Mouse (Mus musculus) stomach, embryonic 15.5 days (tissue): ENCODE data around the gene Gm525. TPM values are rescaled to one million over a fixed set of nuclear protein-coding genes. Genes with fewer than 3 reads are reported as not detected.
"Not testable (repeated sequence)": the region's sequence is repeated elsewhere in the genome, so short reads cannot be mapped to it uniquely, and the experiment has no call there.

Experiments
- ATAC-seq: fragments of 200-750 bp; cut with Nextera tagmentation; 2 replicates; pipeline ENCODE4 v1.8.0; 2017; ENCODE audit warnings: low read depth, moderate number of reproducible peaks, moderate TSS enrichment; ENCODE audit not compliant: insufficient read depth, low FRiP score
- H3K27ac ChIP-seq: fragments of 300-500 bp; sonication (generic); 2 replicates; pipeline ENCODE4 v1.5.1; 2015; ENCODE audit warnings: mild to moderate bottlenecking, inconsistent platforms
- H3K27me3 ChIP-seq: fragments of 300-500 bp; sonication (generic); replicated peaks from 2 replicates; pipeline ENCODE4 v1.6.1; 2015; ENCODE audit warnings: inconsistent platforms
- H3K36me3 ChIP-seq: fragments of 300-500 bp; sonication (generic); 2 replicates; pipeline ENCODE4 v1.6.1; 2015; ENCODE audit warnings: inconsistent platforms
- H3K4me1 ChIP-seq: fragments of 300-500 bp; sonication (generic); 2 replicates; pipeline ENCODE4 v1.6.1; 2015; ENCODE audit warnings: inconsistent platforms
- H3K4me2 ChIP-seq: fragments of 300-500 bp; sonication (generic); 2 replicates; pipeline ENCODE4 v1.6.1; 2015; ENCODE audit warnings: mild to moderate bottlenecking, inconsistent platforms
- H3K4me3 ChIP-seq: fragments of 300-500 bp; sonication (generic); replicated peaks from 2 replicates; pipeline ENCODE4 v1.5.1; 2015; ENCODE audit warnings: inconsistent platforms
- H3K9ac ChIP-seq: fragments of 300-500 bp; sonication (generic); 2 replicates; pipeline ENCODE4 v1.6.1; 2015; ENCODE audit warnings: inconsistent platforms
- H3K9me3 ChIP-seq: fragments of 300-500 bp; sonication (generic); 2 replicates; pipeline ENCODE4 v1.6.1; 2016; ENCODE audit warnings: inconsistent platforms
- WGBS: fragments of 180-500 bp; shearing (Covaris S2); methylation state at CpG from one replicate; pipeline ENCODE4 v1.1.7; 2015; 5-methylcytosine and 5-hydroxymethylcytosine counted together
- polyA plus RNA-seq: library from polyadenylated mRNA; unstranded; fragments of >200 nt; fragmentation: Nextera tagmentation; extraction: Ambion mirVana; gene quantifications from 2 replicates; pipeline ENCODE4 v1.2.1, GENCODE M21; 2015

The Gm525 gene
- polyA plus RNA-seq, 1 experiment from 2014 or later: 2.1 TPM

GRCm38 (mm10) chr11:89041073-89041472 lies 32.6 kb upstream of the Gm525 start:
- ATAC-seq, H3K27ac ChIP-seq, H3K9ac ChIP-seq, H3K9me3 ChIP-seq, H3K27me3 ChIP-seq, H3K4me3 ChIP-seq, H3K4me2 ChIP-seq, H3K4me1 ChIP-seq: not testable (repeated sequence)
- 88% methylated on average over 6 of the region's 7 CpGs for WGBS
- H3K36me3 ChIP-seq: peaks cover 22% of the 10 kb centered on the region

DNA sequence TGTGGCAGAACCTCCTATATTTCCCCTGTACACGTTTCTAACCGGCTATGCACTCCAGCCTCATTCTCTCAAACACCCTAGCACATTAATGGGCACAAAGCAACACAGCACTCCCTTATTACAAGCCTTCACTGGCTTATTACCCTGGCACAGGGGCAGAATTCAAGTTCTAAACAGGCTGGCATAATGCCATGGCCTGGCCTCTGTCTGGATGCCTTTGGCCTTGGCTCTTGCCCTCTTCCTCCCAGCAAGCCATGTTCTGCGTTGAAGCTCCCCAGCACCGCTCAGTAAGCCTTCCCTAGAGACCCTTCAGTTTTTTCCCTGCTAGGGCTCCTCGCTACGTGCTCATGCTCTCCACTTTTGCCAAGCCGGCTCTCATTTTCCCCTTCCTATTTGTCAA lies 30.6 kb upstream of the Gm525 start:
- no peak for ATAC-seq

DNA sequence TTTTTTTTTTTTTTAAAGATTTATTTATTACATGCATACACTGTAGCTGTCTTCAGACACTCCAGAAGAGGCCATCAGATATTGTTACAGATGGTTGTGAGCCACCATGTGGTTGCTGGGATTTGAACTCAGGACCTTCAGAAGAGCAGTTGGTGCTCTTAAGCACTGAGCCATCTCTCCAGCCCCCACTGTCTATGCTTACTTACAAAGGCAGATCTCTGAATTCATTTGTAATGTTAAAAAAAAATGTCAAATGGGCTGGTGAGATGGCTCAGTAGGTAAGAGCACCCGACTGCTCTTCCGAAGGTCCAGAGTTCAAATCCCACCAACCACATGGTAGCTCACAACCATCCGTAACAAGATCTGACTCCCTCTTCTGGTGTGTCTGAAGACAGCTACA lies 28.1 kb upstream of the Gm525 start:
- H3K27ac ChIP-seq, H3K9ac ChIP-seq, H3K27me3 ChIP-seq, H3K4me1 ChIP-seq, H3K4me3 ChIP-seq, H3K9me3 ChIP-seq, ATAC-seq, H3K4me2 ChIP-seq: not testable (repeated sequence)
- H3K36me3 ChIP-seq: peaks cover 28% of the 10 kb centered on the region
- WGBS: 95% methylated on average over 3 of the region's 3 CpGs

More for the DNA sequence above, 30.6 kb upstream of the Gm525 start:
- no peaks in the 10 kb centered on the region for H3K4me1 ChIP-seq
- 86% methylated on average over 7 of the region's 7 CpGs for WGBS
- no peak overlapping the region for H3K9ac ChIP-seq
- H3K9me3 ChIP-seq: no peaks in the 10 kb centered on the region
- H3K4me2 ChIP-seq: no peak overlapping the region
- no peak overlapping the region for H3K27ac ChIP-seq
- peaks cover 29% of the 10 kb centered on the region for H3K36me3 ChIP-seq
- no peak overlapping the region for H3K4me3 ChIP-seq
- no peaks in the 10 kb centered on the region for H3K27me3 ChIP-seq

DNA sequence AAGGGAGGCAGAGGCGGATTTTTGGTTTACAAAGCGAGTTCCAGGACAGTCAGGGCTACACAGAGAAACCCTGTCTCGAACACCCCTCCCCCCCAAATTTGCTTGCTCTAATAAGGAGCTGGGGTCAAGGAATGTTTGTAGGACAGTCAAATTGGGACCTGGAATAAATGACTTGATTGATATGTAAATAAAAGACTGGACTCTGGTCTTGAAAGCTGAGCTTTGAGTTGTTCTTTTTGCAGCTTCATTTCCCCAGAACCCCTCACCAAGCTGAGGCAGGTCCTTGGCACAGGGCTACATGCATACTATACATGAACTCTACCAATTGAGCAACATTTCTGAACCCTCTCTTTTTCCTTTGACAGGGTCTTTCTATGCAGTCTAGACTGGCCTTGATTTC lies 27.6 kb upstream of the Gm525 start:
- H3K36me3 ChIP-seq: peaks cover 26% of the 10 kb centered on the region
- ATAC-seq: no peak
- no peaks in the 10 kb centered on the region for H3K4me1 ChIP-seq
- H3K4me2 ChIP-seq: no peak overlapping the region
- H3K9me3 ChIP-seq: no peaks in the 10 kb centered on the region
- H3K27me3 ChIP-seq: no peaks in the 10 kb centered on the region
- WGBS: 86% methylated on average over 3 of the region's 3 CpGs
- no peak overlapping the region for H3K27ac ChIP-seq
- no peak overlapping the region for H3K4me3 ChIP-seq
- H3K9ac ChIP-seq: no peak overlapping the region

GRCm38 (mm10) chr11:89051767-89052166 lies 21.9 kb upstream of the Gm525 start:
- Histone ChIP-seq H3K9ac (no peak overlapping the region), H3K4me3 (no peak overlapping the region), H3K9me3 (no peaks in the 10 kb centered on the region), H3K27ac (no peak overlapping the region), H3K4me2 (no peak overlapping the region), H3K36me3 (peaks cover 7% of the 10 kb centered on the region; the same call in 1 of the 2 replicates), H3K27me3 (no peaks in the 10 kb centered on the region), H3K4me1 (no peaks in the 10 kb centered on the region; the same call in 1 of the 2 replicates)
- WGBS: 81% methylated on average over 6 of the region's 6 CpGs
- no peak for ATAC-seq

- Histone ChIP-seq H3K27me3 (no peaks in the 10 kb centered on the region), H3K36me3 (no peaks in the 10 kb centered on the region), H3K9me3 (no peaks in the 10 kb centered on the region), H3K4me3 (no peak overlapping the region), H3K27ac (no peak overlapping the region), H3K9ac (no peak overlapping the region), H3K4me2 (no peak overlapping the region), H3K4me1 (peaks cover 13% of the 10 kb centered on the region)
- ATAC-seq: no peak
- 66% methylated on average over 13 of the region's 13 CpGs for WGBS
These were observed 17.5 kb upstream of the Gm525 start for GRCm38 (mm10) chr11:89055931-89056690.

- Histone ChIP-seq H3K27ac (no peak overlapping the region), H3K9ac (no peak overlapping the region), H3K4me1 (peaks cover 13% of the 10 kb centered on the region), H3K4me2 (peak overlapping the region; percentile 93), H3K4me3 (peak overlapping the region; percentile 80; the same call in 1 of the 2 replicates), H3K9me3 (no peaks in the 10 kb centered on the region), H3K27me3 (no peaks in the 10 kb centered on the region), H3K36me3 (no peaks in the 10 kb centered on the region)
- no peak for ATAC-seq
- 70% methylated on average over 11 of the region's 11 CpGs for WGBS
These were observed 14.9 kb upstream of the Gm525 start for GRCm38 (mm10) chr11:89058515-89059270.

GRCm38 (mm10) chr11:89059919-89060422 lies 13.7 kb upstream of the Gm525 start:
- ATAC-seq: peak; percentile 53; the same call in 1 of the 2 replicates
- Histone ChIP-seq H3K9ac (peak overlapping the region; percentile 74), H3K27me3 (no peaks in the 10 kb centered on the region), H3K4me3 (peak overlapping the region; percentile 80), H3K4me1 (peaks cover 13% of the 10 kb centered on the region), H3K9me3 (no peaks in the 10 kb centered on the region), H3K27ac (peak overlapping the region; percentile 76), H3K36me3 (no peaks in the 10 kb centered on the region), H3K4me2 (peak overlapping the region; percentile 93)
- WGBS: 0% methylated on average over 33 of the region's 33 CpGs

- peaks cover 13% of the 10 kb centered on the region for H3K4me1 ChIP-seq
- no peaks in the 10 kb centered on the region for H3K36me3 ChIP-seq
- H3K27ac ChIP-seq: peak overlapping the region; percentile 76
- peak overlapping the region; percentile 80 for H3K4me3 ChIP-seq
- peak; percentile 92 for ATAC-seq
- no peaks in the 10 kb centered on the region for H3K9me3 ChIP-seq
- peak overlapping the region; percentile 93 for H3K4me2 ChIP-seq
- WGBS: under 1% methylated on average over 63 of the region's 63 CpGs
- peak overlapping the region; percentile 74 for H3K9ac ChIP-seq
- no peaks in the 10 kb centered on the region for H3K27me3 ChIP-seq
These were observed 13.1 kb upstream of the Gm525 start for GRCm38 (mm10) chr11:89060423-89061089.

GRCm38 (mm10) chr11:89061362-89061761 lies 12.3 kb upstream of the Gm525 start:
- H3K27me3 ChIP-seq: no peaks in the 10 kb centered on the region
- H3K27ac ChIP-seq: no peak overlapping the region
- no peaks in the 10 kb centered on the region for H3K36me3 ChIP-seq
- no peak overlapping the region for H3K4me3 ChIP-seq
- no peaks in the 10 kb centered on the region for H3K9me3 ChIP-seq
- WGBS: 76% methylated on average over 7 of the region's 7 CpGs
- ATAC-seq: no peak
- no peak overlapping the region for H3K4me2 ChIP-seq
- no peak overlapping the region for H3K9ac ChIP-seq
- H3K4me1 ChIP-seq: peaks cover 13% of the 10 kb centered on the region

DNA sequence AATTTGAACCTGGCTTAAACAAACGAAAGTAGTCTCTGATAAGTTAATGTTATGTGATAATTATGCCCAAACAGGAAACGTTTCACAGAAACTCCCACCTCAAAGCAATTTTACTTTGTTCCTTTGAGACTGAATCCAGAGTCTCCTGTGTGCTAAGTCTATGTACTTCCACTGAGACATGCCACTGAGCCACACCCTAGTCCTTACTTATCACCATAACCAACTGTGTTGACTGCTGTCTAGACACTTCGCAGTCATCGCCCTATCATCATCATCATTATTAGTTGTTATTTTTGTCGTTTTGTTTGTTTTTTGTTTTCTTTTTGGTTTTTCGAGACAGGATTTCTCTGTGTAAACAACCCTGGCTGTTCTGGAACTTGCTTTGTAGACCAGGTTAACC lies 9.3 kb upstream of the Gm525 start:
- Histone ChIP-seq H3K27me3 (no peaks in the 10 kb centered on the region), H3K9ac (no peak overlapping the region), H3K4me3 (no peak overlapping the region), H3K4me2 (no peak overlapping the region), H3K27ac (no peak overlapping the region), H3K4me1 (peaks cover 5% of the 10 kb centered on the region; the same call in 1 of the 2 replicates), H3K36me3 (no peaks in the 10 kb centered on the region), H3K9me3 (no peaks in the 10 kb centered on the region)
- ATAC-seq: no peak
- WGBS: 76% methylated on average over 6 of the region's 6 CpGs
